Mouse (Mus musculus) forebrain, postnatal 0 days (tissue): ENCODE measurements around the gene Zic1. TPM values are rescaled to one million over a fixed set of nuclear protein-coding genes. Genes with fewer than 3 reads are reported as not detected.

Source experiments
- ATAC-seq: fragments of 200-750 bp; cut with Nextera tagmentation; 2 replicates; pipeline ENCODE4 v1.8.0; 2017; ENCODE audit warnings: mild to moderate bottlenecking, moderate library complexity
- DNase-seq: peaks from one replicate; pipeline ENCODE4 v3.0.0-alpha.2; 2015
- H3K27ac ChIP-seq: fragments of 300-500 bp; sonication (generic); 2 replicates; pipeline ENCODE4 v1.5.1; 2014; ENCODE audit warnings: low read depth, mild to moderate bottlenecking, antibody characterized with exemption, low read length, moderate library complexity, mixed read lengths
- H3K27me3 ChIP-seq: fragments of 300-500 bp; sonication (generic); 2 replicates; pipeline ENCODE4 v1.6.1; 2014; ENCODE audit warnings: mild to moderate bottlenecking, low read length, mixed read lengths; ENCODE audit not compliant: insufficient read depth
- H3K36me3 ChIP-seq: fragments of 300-500 bp; sonication (generic); 2 replicates; pipeline ENCODE4 v1.6.1; 2014; ENCODE audit warnings: mild to moderate bottlenecking, moderate library complexity; ENCODE audit not compliant: insufficient read depth
- H3K4me1 ChIP-seq: fragments of 300-500 bp; sonication (generic); 2 replicates; pipeline ENCODE4 v1.6.1; 2014; ENCODE audit warnings: antibody characterized with exemption; ENCODE audit not compliant: insufficient read depth
- H3K4me2 ChIP-seq: fragments of 300-500 bp; sonication (generic); 2 replicates; pipeline ENCODE4 v1.6.1; 2014; ENCODE audit warnings: low read depth, mild to moderate bottlenecking, moderate library complexity
- H3K4me3 ChIP-seq: fragments of 300-500 bp; sonication (generic); 2 replicates; pipeline ENCODE4 v1.5.1; 2014; ENCODE audit warnings: low read depth, low read length, mixed read lengths
- H3K9ac ChIP-seq: fragments of 300-500 bp; sonication (generic); 2 replicates; pipeline ENCODE4 v1.6.1; 2014; ENCODE audit warnings: mild to moderate bottlenecking
- H3K9me3 ChIP-seq: fragments of 300-500 bp; sonication (generic); 2 replicates; pipeline ENCODE4 v1.6.1; 2016; ENCODE audit warnings: low read length
- CTCF ChIP-seq: sonication (generic); IDR thresholded peaks from 2 replicates; pipeline ENCODE4 v1.5.1; 2016; ENCODE audit warnings: antibody characterized with exemption, control low read depth, low read depth
- WGBS: fragments of 180-500 bp; shearing (Covaris S2); extraction: QIAGEN DNeasy Blood & Tissue Kit; methylation state at CpG from one replicate; pipeline ENCODE4 v1.1.7; 2014; 5-methylcytosine and 5-hydroxymethylcytosine counted together
- polyA plus RNA-seq: library from polyadenylated mRNA; unstranded; fragments of >200 nt; fragmentation: Nextera tagmentation; extraction: Ambion mirVana; gene quantifications from 2 replicates; pipeline ENCODE4 v1.2.1, GENCODE M21; 2015
- total RNA-seq: library from RNA; depleted of rRNA; stranded (reverse); fragments of >200 nt; gene quantifications from 2 replicates; pipeline ENCODE4 v1.2.3, GENCODE M21; 2014; rRNA removed

Gene Zic1
- total and polyA plus RNA-seq, 2 experiments from 2014 or later: 8.9 to 127 TPM

DNA sequence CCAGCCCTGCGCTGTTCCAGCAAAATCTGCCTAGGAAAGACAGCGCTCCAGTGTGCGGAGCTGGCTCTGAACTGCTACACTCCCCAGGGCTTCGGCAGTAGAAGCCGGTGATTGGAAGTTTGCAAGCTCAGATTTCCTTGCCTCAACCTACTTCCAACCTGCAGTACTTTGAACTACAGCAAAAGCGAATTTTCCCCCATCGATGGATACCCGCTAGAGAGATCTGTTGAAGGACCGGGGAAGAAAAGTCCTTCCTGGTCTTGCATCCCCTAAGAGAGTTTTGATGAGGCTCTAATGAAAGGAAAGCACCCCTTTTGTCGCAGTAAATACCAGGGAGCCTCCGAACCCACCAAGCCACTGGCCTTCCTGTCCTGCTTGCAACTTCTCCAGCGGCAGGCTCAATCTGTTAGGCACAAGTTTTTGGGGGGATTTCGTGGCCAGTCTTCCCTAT lies 13.6 kb downstream of the Zic1 start:
- H3K4me2 ChIP-seq: peak overlapping the region; percentile 38; the same call in 1 of the 2 replicates
- DNase-seq (peak; percentile 47), ATAC-seq (no peak)
- no peak for TF ChIP-seq CTCF
- peak overlapping the region; percentile 4; the same call in 1 of the 2 replicates for H3K9ac ChIP-seq
- H3K9me3 ChIP-seq: no peaks in the 10 kb centered on the region
- peak overlapping the region; percentile 59 for H3K27ac ChIP-seq
- no peaks in the 10 kb centered on the region for H3K36me3 ChIP-seq
- 20% methylated on average over 13 of the region's 13 CpGs for WGBS
- peaks cover 59% of the 10 kb centered on the region for H3K27me3 ChIP-seq
- peak overlapping the region; percentile 7; the same call in 1 of the 2 replicates for H3K4me3 ChIP-seq
- no peaks in the 10 kb centered on the region for H3K4me1 ChIP-seq

DNA sequence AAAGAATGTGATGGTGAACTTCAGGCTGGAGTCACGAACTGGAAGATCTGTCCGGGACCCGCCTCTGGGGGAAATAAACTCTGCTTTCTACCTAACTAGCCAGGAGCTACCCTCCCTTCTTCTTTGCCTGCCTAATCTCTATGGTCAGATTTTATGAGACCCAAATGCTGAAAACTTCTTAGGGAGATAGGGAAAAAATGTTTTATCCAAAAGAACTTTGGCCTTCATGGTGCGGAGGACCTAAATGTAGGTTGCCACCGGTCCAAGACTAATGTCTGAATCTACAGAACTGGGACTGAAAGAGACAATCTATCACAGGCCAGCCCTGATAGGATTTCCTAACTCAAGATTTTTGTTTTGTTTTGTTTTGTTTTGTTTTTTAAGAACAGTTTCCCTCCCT lies 14.2 kb downstream of the Zic1 start:
- DNase-seq (peak; percentile 24), ATAC-seq (no peak)
- Histone ChIP-seq H3K36me3 (no peaks in the 10 kb centered on the region), H3K9me3 (no peaks in the 10 kb centered on the region), H3K4me3 (no peak overlapping the region), H3K27me3 (peaks cover 57% of the 10 kb centered on the region), H3K27ac (peak overlapping the region; percentile 59), H3K9ac (no peak overlapping the region), H3K4me1 (no peaks in the 10 kb centered on the region), H3K4me2 (peak overlapping the region; percentile 38)
- WGBS: 21% methylated on average over 5 of the region's 5 CpGs
- no peak for TF ChIP-seq CTCF

GRCm38 (mm10) chr9:91350861-91351291 lies 14.7 kb downstream of the Zic1 start:
- no peak for TF ChIP-seq CTCF
- DNase-seq (peak; percentile 35), ATAC-seq (peak; percentile 25; the same call in 1 of the 2 replicates)
- 0 out of 2 replicates have a peak overlapping the region, but pooled peaks have one; percentile 9 for H3K4me3 ChIP-seq
- no peaks in the 10 kb centered on the region for H3K4me1 ChIP-seq
- 6% methylated on average over 14 of the region's 14 CpGs for WGBS
- H3K27ac ChIP-seq: peak overlapping the region; percentile 59
- peak overlapping the region; percentile 38 for H3K4me2 ChIP-seq
- peak overlapping the region; percentile 10; the same call in 1 of the 2 replicates for H3K9ac ChIP-seq
- H3K27me3 ChIP-seq: peaks cover 52% of the 10 kb centered on the region
- H3K9me3 ChIP-seq: no peaks in the 10 kb centered on the region
- H3K36me3 ChIP-seq: no peaks in the 10 kb centered on the region

- no peak for ATAC-seq
- no peaks in the 10 kb centered on the region for H3K36me3 ChIP-seq
- no peaks in the 10 kb centered on the region for H3K9me3 ChIP-seq
- H3K4me2 ChIP-seq: peak overlapping the region; percentile 38
- no peaks in the 10 kb centered on the region for H3K4me1 ChIP-seq
- WGBS: 14% methylated on average over 16 of the region's 16 CpGs
- DNase-seq: peak; percentile 36
- peak overlapping the region; percentile 10; the same call in 1 of the 2 replicates for H3K9ac ChIP-seq
- H3K27me3 ChIP-seq: peaks cover 46% of the 10 kb centered on the region
- peak overlapping the region; percentile 5; the same call in 1 of the 2 replicates for H3K4me3 ChIP-seq
- peak overlapping the region; percentile 59 for H3K27ac ChIP-seq
- no peak for TF ChIP-seq CTCF
Measured at GRCm38 (mm10) chr9:91350211-91350791, 15.3 kb downstream of the Zic1 start.

GRCm38 (mm10) chr9:91348746-91349145 lies 16.9 kb downstream of the Zic1 start:
- no peak for ATAC-seq
- Histone ChIP-seq H3K27me3 (peaks cover 31% of the 10 kb centered on the region), H3K27ac (no peak overlapping the region), H3K9me3 (no peaks in the 10 kb centered on the region), H3K4me1 (no peaks in the 10 kb centered on the region), H3K4me3 (no peak overlapping the region), H3K36me3 (no peaks in the 10 kb centered on the region), H3K9ac (no peak overlapping the region), H3K4me2 (no peak overlapping the region)
- WGBS: 63% methylated on average over 1 of the region's 1 CpGs
- no peak for TF ChIP-seq CTCF
- DNase-seq: no peak

- ATAC-seq (no peak), DNase-seq (no peak)
- no peak overlapping the region for H3K4me2 ChIP-seq
- H3K27ac ChIP-seq: no peak overlapping the region
- no peaks in the 10 kb centered on the region for H3K4me1 ChIP-seq
- no peak for TF ChIP-seq CTCF
- H3K4me3 ChIP-seq: no peak overlapping the region
- no peak overlapping the region for H3K9ac ChIP-seq
- H3K36me3 ChIP-seq: no peaks in the 10 kb centered on the region
- peaks cover 25% of the 10 kb centered on the region for H3K27me3 ChIP-seq
- 67% methylated on average over 2 of the region's 2 CpGs for WGBS
- no peaks in the 10 kb centered on the region for H3K9me3 ChIP-seq
Measured at GRCm38 (mm10) chr9:91347591-91347990, 18.0 kb downstream of the Zic1 start.

Other genes with a start within 250 kb of the Zic1 start
- 44.3 and 99.2 TPM in 2 replicates for gene Zic4, start 3.4 kb downstream of the Zic1 start, total RNA-seq
- 24.7 and 48.1 TPM in 2 replicates for gene Zic4, start 3.4 kb downstream of the Zic1 start, polyA plus RNA-seq